Mouse (Mus musculus) embryonic facial prominence, embryonic 11.5 days (tissue): ENCODE results near the gene Tpx2. TPM values are rescaled to one million over a fixed set of nuclear protein-coding genes. Genes with fewer than 3 reads are reported as not detected.
A peak's percentile ranks its signal among the peaks of the same experiment; 100 is the strongest.

Experiments
- ATAC-seq: fragments of 200-750 bp; cut with Nextera tagmentation; replicated peaks from 2 replicates; pipeline ENCODE4 v1.8.0; 2017; ENCODE audit warnings: low read depth; ENCODE audit not compliant: insufficient number of reproducible peaks, low FRiP score, low TSS enrichment
- DNase-seq: peaks from one replicate; pipeline ENCODE4 v3.0.0-alpha.2; 2015; ENCODE audit warnings: low spot score
- H3K27ac ChIP-seq: fragments of 300-500 bp; sonication (generic); replicated peaks from 2 replicates; pipeline ENCODE4 v1.5.1; 2014; ENCODE audit warnings: mild to moderate bottlenecking, low read depth, low read length, control low read depth
- H3K27me3 ChIP-seq: fragments of 300-500 bp; sonication (generic); 2 replicates; pipeline ENCODE4 v1.6.1; 2014; ENCODE audit warnings: mild to moderate bottlenecking, low read length, moderate library complexity, mixed read lengths; ENCODE audit not compliant: control insufficient read depth, insufficient read depth
- H3K36me3 ChIP-seq: fragments of 300-500 bp; sonication (generic); replicated peaks from 2 replicates; pipeline ENCODE4 v1.6.1; 2014; ENCODE audit warnings: low read depth, mild to moderate bottlenecking, low read length, moderate library complexity, mixed read lengths; ENCODE audit not compliant: control insufficient read depth, insufficient read depth
- H3K4me1 ChIP-seq: fragments of 300-500 bp; sonication (generic); 2 replicates; pipeline ENCODE4 v1.6.1; 2014; ENCODE audit warnings: low read length, mixed read lengths; ENCODE audit not compliant: control insufficient read depth, insufficient read depth
- H3K4me2 ChIP-seq: fragments of 300-500 bp; sonication (generic); 2 replicates; pipeline ENCODE4 v1.6.1; 2014; ENCODE audit warnings: low read depth, mild to moderate bottlenecking, control low read depth, low read length, moderate library complexity
- H3K4me3 ChIP-seq: fragments of 300-500 bp; sonication (generic); 2 replicates; pipeline ENCODE4 v1.5.1; 2014; ENCODE audit warnings: low read depth, low read length, control low read depth
- H3K9ac ChIP-seq: fragments of 300-500 bp; sonication (generic); replicated peaks from 2 replicates; pipeline ENCODE4 v1.6.1; 2014; ENCODE audit warnings: mild to moderate bottlenecking, control low read depth, low read length
- H3K9me3 ChIP-seq: fragments of 300-500 bp; sonication (generic); replicated peaks from 2 replicates; pipeline ENCODE4 v1.6.1; 2016; ENCODE audit warnings: mild to moderate bottlenecking, low read length, inconsistent platforms, mixed read lengths; ENCODE audit not compliant: control insufficient read depth
- WGBS: fragments of 180-500 bp; shearing (Covaris S2); extraction: QIAGEN DNeasy Blood & Tissue Kit; methylation state at CpG from one replicate; pipeline ENCODE4 v1.1.7; 2014; 5-methylcytosine and 5-hydroxymethylcytosine counted together
- polyA plus RNA-seq: library from polyadenylated mRNA; unstranded; fragments of >200 nt; fragmentation: Nextera tagmentation; extraction: Ambion mirVana; gene quantifications from 2 replicates; pipeline ENCODE4 v1.2.1, GENCODE M21; 2014

Gene Tpx2
- polyA plus RNA-seq, 1 experiment from 2014 or later: 190 TPM

DNA sequence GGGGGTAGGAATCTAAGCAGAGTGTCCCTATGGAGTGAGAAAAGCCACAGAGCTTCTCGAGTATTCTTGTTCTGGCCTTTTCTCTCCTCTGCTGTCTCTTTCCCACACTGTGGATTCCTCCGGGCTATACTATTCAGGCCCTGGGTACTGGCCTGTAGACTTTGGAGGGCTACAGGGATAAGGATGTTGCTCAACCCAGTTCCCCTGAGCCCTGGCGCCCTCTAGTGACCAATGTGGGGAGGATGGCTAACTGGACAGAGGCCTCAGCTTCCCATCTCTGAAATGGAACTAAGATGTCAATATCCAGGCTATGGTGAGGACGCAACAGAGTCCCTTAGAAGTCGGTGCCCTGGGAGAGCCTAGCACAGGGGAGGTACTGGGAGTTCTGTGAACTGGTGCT, 85.8 kb downstream of the Tpx2 start:
- WGBS: 25% methylated on average over 5 of the region's 5 CpGs
- H3K27ac ChIP-seq: no peak overlapping the region
- H3K4me3 ChIP-seq: no peak overlapping the region
- no peak overlapping the region for H3K9ac ChIP-seq
- no peaks in the 10 kb centered on the region for H3K4me1 ChIP-seq
- H3K9me3 ChIP-seq: no peaks in the 10 kb centered on the region
- ATAC-seq (no peak), DNase-seq (peak; percentile 70)
- no peaks in the 10 kb centered on the region for H3K36me3 ChIP-seq
- no peak overlapping the region for H3K4me2 ChIP-seq
- H3K27me3 ChIP-seq: no peaks in the 10 kb centered on the region

DNA sequence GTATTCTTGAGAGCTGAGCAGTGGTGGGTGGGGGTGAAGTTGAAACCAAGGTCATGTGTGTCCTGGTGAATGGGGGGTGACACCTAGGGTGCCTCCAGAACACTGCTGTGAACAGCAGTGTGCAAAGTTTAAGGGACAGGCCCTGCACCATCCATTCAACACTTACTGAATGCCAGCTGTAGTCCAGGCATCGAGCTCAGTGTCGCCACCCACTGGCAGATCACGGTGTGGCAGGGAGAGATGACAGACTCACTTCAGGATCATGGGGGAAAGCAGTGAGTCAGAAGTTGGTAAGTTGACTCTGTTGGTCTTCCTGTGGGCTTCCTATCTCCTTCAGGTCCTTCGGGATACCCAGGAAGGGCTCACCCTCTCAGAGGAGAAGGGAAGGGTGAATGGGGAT, 92.1 kb downstream of the Tpx2 start:
- H3K4me2 ChIP-seq: no peak overlapping the region
- WGBS: 15% methylated on average over 4 of the region's 4 CpGs
- no peaks in the 10 kb centered on the region; the same call in 1 of the 2 replicates for H3K4me1 ChIP-seq
- ATAC-seq (no peak), DNase-seq (peak; percentile 49)
- H3K9ac ChIP-seq: no peak overlapping the region
- H3K27me3 ChIP-seq: peaks cover 37% of the 10 kb centered on the region
- no peak overlapping the region for H3K27ac ChIP-seq
- H3K4me3 ChIP-seq: no peak overlapping the region
- H3K9me3 ChIP-seq: no peaks in the 10 kb centered on the region
- no peaks in the 10 kb centered on the region for H3K36me3 ChIP-seq

DNA sequence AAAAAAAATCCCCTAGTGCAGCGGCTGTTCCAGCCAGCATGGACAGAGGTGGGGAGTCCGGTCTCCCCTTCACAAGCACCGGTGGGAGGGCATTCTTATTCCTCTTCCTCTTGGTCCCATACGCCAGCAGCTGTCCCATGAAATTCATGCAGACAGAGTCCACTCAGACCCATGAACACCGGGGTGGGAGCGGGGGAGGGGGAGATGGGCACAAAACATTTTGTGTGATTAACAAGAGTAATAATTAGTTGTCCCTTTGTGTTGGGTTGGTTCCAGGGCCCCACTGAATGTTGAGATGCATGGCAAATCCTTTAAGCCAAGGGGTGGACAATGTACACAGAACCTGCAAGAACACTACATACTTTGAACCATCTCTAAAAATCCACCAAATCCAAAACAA, 93.3 kb downstream of the Tpx2 start:
- Histone ChIP-seq H3K27me3 (peaks cover 42% of the 10 kb centered on the region), H3K9me3 (no peaks in the 10 kb centered on the region), H3K4me3 (no peak overlapping the region), H3K4me2 (no peak overlapping the region), H3K9ac (no peak overlapping the region), H3K4me1 (no peaks in the 10 kb centered on the region; the same call in 1 of the 2 replicates), H3K36me3 (no peaks in the 10 kb centered on the region), H3K27ac (no peak overlapping the region)
- DNase-seq (no peak), ATAC-seq (no peak)
- 81% methylated on average over 6 of the region's 6 CpGs for WGBS

DNA sequence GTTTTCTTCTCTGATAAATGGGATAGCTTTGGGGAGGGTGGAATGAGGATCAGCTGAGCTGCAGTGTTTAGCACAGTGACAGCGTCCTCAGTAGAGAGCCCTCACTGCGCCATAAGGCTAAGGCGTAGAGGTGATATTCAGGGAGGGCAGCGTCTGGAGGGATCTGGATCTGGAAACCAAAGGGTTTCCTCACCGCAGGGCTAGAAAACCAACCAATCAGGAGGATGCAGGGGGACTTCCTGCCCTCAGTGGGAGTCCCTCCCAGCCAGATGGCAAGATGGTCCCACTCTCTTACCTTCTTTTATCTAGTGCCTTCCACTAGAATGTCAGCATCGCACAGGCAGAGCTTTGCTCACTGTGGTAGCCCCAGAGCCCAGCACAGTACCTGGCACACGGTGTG, 94.0 kb downstream of the Tpx2 start:
- H3K36me3 ChIP-seq: no peaks in the 10 kb centered on the region
- no peak overlapping the region for H3K4me2 ChIP-seq
- WGBS: 30% methylated on average over 7 of the region's 7 CpGs
- no peaks in the 10 kb centered on the region; the same call in 1 of the 2 replicates for H3K4me1 ChIP-seq
- H3K4me3 ChIP-seq: no peak overlapping the region
- no peak overlapping the region for H3K9ac ChIP-seq
- peaks cover 42% of the 10 kb centered on the region for H3K27me3 ChIP-seq
- H3K9me3 ChIP-seq: no peaks in the 10 kb centered on the region
- DNase-seq (no peak), ATAC-seq (no peak)
- no peak overlapping the region for H3K27ac ChIP-seq

GRCm38 (mm10) chr2:152942898-152943515, 95.2 kb downstream of the Tpx2 start:
- Histone ChIP-seq H3K9ac (peak overlapping the region; percentile 50), H3K9me3 (no peaks in the 10 kb centered on the region), H3K27me3 (peaks cover 42% of the 10 kb centered on the region), H3K4me3 (peak overlapping the region; percentile 44), H3K36me3 (no peaks in the 10 kb centered on the region), H3K4me2 (peak overlapping the region; percentile 94), H3K27ac (no peak overlapping the region), H3K4me1 (no peaks in the 10 kb centered on the region; the same call in 1 of the 2 replicates)
- DNase-seq (peak; percentile 34), ATAC-seq (no peak)
- WGBS: under 1% methylated on average over 65 of the region's 65 CpGs

DNA sequence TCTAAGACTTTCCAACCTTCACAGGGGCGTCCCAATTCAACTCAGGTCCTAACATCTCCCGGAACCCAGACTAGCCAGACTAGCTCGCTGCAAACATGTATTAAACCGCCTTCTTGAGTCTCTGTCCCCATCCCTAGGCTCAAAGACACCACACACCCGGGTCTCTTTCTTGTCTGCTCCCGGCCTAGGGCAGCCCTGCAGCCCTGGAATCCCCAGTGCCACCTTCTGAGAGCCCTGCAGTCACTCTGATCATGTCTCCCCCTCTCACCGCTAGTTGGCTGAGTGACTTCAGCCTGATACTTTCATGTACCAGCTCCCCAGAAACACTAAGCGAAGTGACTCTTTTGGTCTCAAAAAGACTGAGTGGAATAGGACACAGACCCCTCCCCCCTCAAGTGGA, 95.8 kb downstream of the Tpx2 start:
- H3K4me2 ChIP-seq: peak overlapping the region; percentile 94
- H3K4me1 ChIP-seq: no peaks in the 10 kb centered on the region; the same call in 1 of the 2 replicates
- no peaks in the 10 kb centered on the region for H3K36me3 ChIP-seq
- DNase-seq: peak; percentile 39
- no peak overlapping the region for H3K27ac ChIP-seq
- peaks cover 42% of the 10 kb centered on the region for H3K27me3 ChIP-seq
- no peak for ATAC-seq
- H3K4me3 ChIP-seq: peak overlapping the region; percentile 44
- H3K9ac ChIP-seq: no peak overlapping the region
- H3K9me3 ChIP-seq: no peaks in the 10 kb centered on the region
- 6% methylated on average over 8 of the region's 8 CpGs for WGBS

GRCm38 (mm10) chr2:152944013-152944412, 96.2 kb downstream of the Tpx2 start:
- 57% methylated on average over 9 of the region's 9 CpGs for WGBS
- Histone ChIP-seq H3K4me1 (no peaks in the 10 kb centered on the region; the same call in 1 of the 2 replicates), H3K4me3 (no peak overlapping the region), H3K27ac (no peak overlapping the region), H3K4me2 (no peak overlapping the region), H3K9me3 (no peaks in the 10 kb centered on the region), H3K27me3 (peaks cover 42% of the 10 kb centered on the region), H3K9ac (no peak overlapping the region), H3K36me3 (no peaks in the 10 kb centered on the region)
- DNase-seq: no peak
- ATAC-seq: no peak
